Mouse (Mus musculus) CD4-positive, CD25-positive, alpha-beta regulatory T cell, adult 2 months (primary cell): ENCODE data around the gene Adpgk.

Experiments used
- DNase-seq: peaks from one replicate; pipeline ENCODE4 v3.0.0-alpha.2; 2012; ENCODE audit warnings: low read depth, low spot score

Adpgk gene

GRCm38 (mm10) chr9:59369646-59370045 lies 78.3 kb downstream of the Adpgk start:
- DNase-seq = no peak
